Mouse (Mus musculus): Measurements from ENCODE around the gene Zfp446. TPM values are rescaled to one million over a fixed set of nuclear protein-coding genes. Genes with fewer than 3 reads are reported as not detected.
A peak's percentile ranks its signal among the peaks of the same experiment; 100 is the strongest.
"Not testable (repeated sequence)": the region's sequence is repeated elsewhere in the genome, so short reads cannot be mapped to it uniquely, and the experiment has no call there.

Zfp446 gene
- polyA plus RNA-seq (2016; fragmentation: Nextera tagmentation; extraction: Ambion mirVana) = 6.4 and 7.2 TPM in 2 replicates

- whole genome bisulfite sequencing = under 1% methylated on average over 49 of the region's 49 CpGs
- peaks cover 13% of the 10 kb centered on the region for H3K4me1 ChIP-seq (replicated peaks)
- ATAC-seq (ENCODE audit: insufficient number of reproducible peaks, low FRiP score) = peak; percentile 99
These were observed at the start of gene Zfp446 for GRCm38 (mm10) chr7:12977682-12978389. Gene Zfp446 (plus strand): TSS chr7:12977848.

GRCm38 (mm10) chr7:12933615-12934140 lies 44.0 kb upstream of the Zfp446 start:
- no peaks in the 10 kb centered on the region for H3K9me3 ChIP-seq (replicated peaks)
- H3K36me3 ChIP-seq = no peaks in the 10 kb centered on the region
- no peak overlapping the region for H3K4me3 ChIP-seq
- peaks cover 6% of the 10 kb centered on the region for H3K27me3 ChIP-seq (replicated peaks)
- no peak overlapping the region for H3K9ac ChIP-seq
- 81% methylated on average over 4 of the region's 4 CpGs for WGBS
- no peak overlapping the region for H3K27ac ChIP-seq (ENCODE audit: poor library complexity, severe bottlenecking)
- no peak for ATAC-seq (ENCODE audit: insufficient number of reproducible peaks, low FRiP score)
- no peaks in the 10 kb centered on the region for H3K4me1 ChIP-seq (replicated peaks)
- no peak overlapping the region for H3K4me2 ChIP-seq

More at GRCm38 (mm10) chr7:12977682-12978389, at the start of gene Zfp446:
- Histone ChIP-seq H3K4me3 (peak within 1 kb of the TSS; percentile 74), H3K36me3 (peaks cover 9% of the 10 kb centered on the region), H3K4me2 (peak within 1 kb of the TSS; percentile 67), H3K27me3 (replicated peaks) (no peaks in the 10 kb centered on the region), H3K27ac (ENCODE audit: poor library complexity, severe bottlenecking) (peak within 1 kb of the TSS; percentile 93), H3K9me3 (replicated peaks) (no peaks in the 10 kb centered on the region), H3K9ac (peak within 1 kb of the TSS; percentile 73)

GRCm38 (mm10) chr7:12934808-12935207 lies 42.8 kb upstream of the Zfp446 start:
- no peak for ATAC-seq (ENCODE audit: insufficient number of reproducible peaks, low FRiP score)
- H3K9me3 ChIP-seq (replicated peaks) = no peaks in the 10 kb centered on the region
- WGBS = 70% methylated on average over 3 of the region's 3 CpGs
- H3K27me3 ChIP-seq (replicated peaks) = no peaks in the 10 kb centered on the region; the same call in 1 of the 2 replicates
- H3K27ac ChIP-seq (ENCODE audit: poor library complexity, severe bottlenecking) = no peak overlapping the region
- H3K36me3 ChIP-seq = no peaks in the 10 kb centered on the region
- no peak overlapping the region for H3K4me2 ChIP-seq
- H3K4me3 ChIP-seq = no peak overlapping the region
- H3K9ac ChIP-seq = no peak overlapping the region
- H3K4me1 ChIP-seq (replicated peaks) = no peaks in the 10 kb centered on the region

GRCm38 (mm10) chr7:12937254-12937803 lies 40.3 kb upstream of the Zfp446 start:
- H3K4me3 ChIP-seq; H3K9ac ChIP-seq; H3K27ac ChIP-seq (ENCODE audit: poor library complexity, severe bottlenecking); H3K4me2 ChIP-seq; H3K36me3 ChIP-seq; H3K4me1 ChIP-seq (replicated peaks); ATAC-seq (ENCODE audit: insufficient number of reproducible peaks, low FRiP score); H3K9me3 ChIP-seq (replicated peaks); H3K27me3 ChIP-seq (replicated peaks): not testable (repeated sequence)
- WGBS = 77% methylated on average over 4 of the region's 4 CpGs

GRCm38 (mm10) chr7:12940599-12940998 lies 37.0 kb upstream of the Zfp446 start:
- no peak overlapping the region for H3K27ac ChIP-seq (ENCODE audit: poor library complexity, severe bottlenecking)
- no peak overlapping the region for H3K4me2 ChIP-seq
- no peaks in the 10 kb centered on the region for H3K9me3 ChIP-seq (replicated peaks)
- ATAC-seq (ENCODE audit: insufficient number of reproducible peaks, low FRiP score) = no peak
- 78% methylated on average over 4 of the region's 4 CpGs for WGBS
- no peaks in the 10 kb centered on the region for H3K36me3 ChIP-seq
- no peaks in the 10 kb centered on the region for H3K27me3 ChIP-seq (replicated peaks)
- H3K4me1 ChIP-seq (replicated peaks) = no peaks in the 10 kb centered on the region
- no peak overlapping the region for H3K9ac ChIP-seq
- no peak overlapping the region for H3K4me3 ChIP-seq

- Histone ChIP-seq H3K4me1 (replicated peaks) (no peaks in the 10 kb centered on the region), H3K27me3 (replicated peaks) (no peaks in the 10 kb centered on the region), H3K27ac (ENCODE audit: poor library complexity, severe bottlenecking) (no peak overlapping the region), H3K9me3 (replicated peaks) (no peaks in the 10 kb centered on the region), H3K4me2 (no peak overlapping the region), H3K36me3 (no peaks in the 10 kb centered on the region), H3K4me3 (no peak overlapping the region), H3K9ac (no peak overlapping the region)
- no peak for ATAC-seq (ENCODE audit: insufficient number of reproducible peaks, low FRiP score)
These were observed 34.2 kb upstream of the Zfp446 start for GRCm38 (mm10) chr7:12943488-12943887.

- Histone ChIP-seq H3K9ac (peak overlapping the region; percentile 73), H3K4me2 (peak overlapping the region; percentile 88), H3K36me3 (no peaks in the 10 kb centered on the region), H3K4me3 (peak overlapping the region; percentile 57), H3K9me3 (replicated peaks) (no peaks in the 10 kb centered on the region), H3K27me3 (replicated peaks) (no peaks in the 10 kb centered on the region), H3K4me1 (replicated peaks) (peaks cover 9% of the 10 kb centered on the region), H3K27ac (ENCODE audit: poor library complexity, severe bottlenecking) (peak overlapping the region; percentile 70)
- 11% methylated on average over 35 of the region's 35 CpGs for WGBS
- peak; percentile 95 for ATAC-seq (ENCODE audit: insufficient number of reproducible peaks, low FRiP score)
These were observed 28.4 kb upstream of the Zfp446 start for GRCm38 (mm10) chr7:12949032-12949871.

GRCm38 (mm10) chr7:12949872-12950229 lies 27.8 kb upstream of the Zfp446 start:
- peak overlapping the region; percentile 88 for H3K4me2 ChIP-seq
- ATAC-seq (ENCODE audit: insufficient number of reproducible peaks, low FRiP score) = peak; percentile 60
- WGBS = 10% methylated on average over 16 of the region's 16 CpGs

GRCm38 (mm10) chr7:12954896-12955295 lies 22.8 kb upstream of the Zfp446 start:
- H3K9ac ChIP-seq = peak overlapping the region; percentile 21; the same call in 1 of the 2 replicates
- H3K4me2 ChIP-seq = no peak overlapping the region
- no peaks in the 10 kb centered on the region for H3K36me3 ChIP-seq
- WGBS = 42% methylated on average over 3 of the region's 3 CpGs
- H3K4me3 ChIP-seq = no peak overlapping the region
- no peaks in the 10 kb centered on the region for H3K27me3 ChIP-seq (replicated peaks)
- H3K4me1 ChIP-seq (replicated peaks) = peaks cover 8% of the 10 kb centered on the region
- ATAC-seq (ENCODE audit: insufficient number of reproducible peaks, low FRiP score) = no peak
- H3K9me3 ChIP-seq (replicated peaks) = no peaks in the 10 kb centered on the region
- H3K27ac ChIP-seq (ENCODE audit: poor library complexity, severe bottlenecking) = no peak overlapping the region

More at GRCm38 (mm10) chr7:12949872-12950229, 27.8 kb upstream of the Zfp446 start:
- H3K4me1 ChIP-seq (replicated peaks) = peaks cover 9% of the 10 kb centered on the region
- H3K36me3 ChIP-seq = no peaks in the 10 kb centered on the region
- H3K27ac ChIP-seq (ENCODE audit: poor library complexity, severe bottlenecking) = peak overlapping the region; percentile 70
- peak overlapping the region; percentile 57 for H3K4me3 ChIP-seq
- H3K9me3 ChIP-seq (replicated peaks) = no peaks in the 10 kb centered on the region
- H3K27me3 ChIP-seq (replicated peaks) = no peaks in the 10 kb centered on the region
- peak overlapping the region; percentile 73 for H3K9ac ChIP-seq

- H3K36me3 ChIP-seq = no peaks in the 10 kb centered on the region
- H3K4me3 ChIP-seq = no peak overlapping the region
- no peaks in the 10 kb centered on the region for H3K27me3 ChIP-seq (replicated peaks)
- no peaks in the 10 kb centered on the region for H3K9me3 ChIP-seq (replicated peaks)
- no peaks in the 10 kb centered on the region for H3K4me1 ChIP-seq (replicated peaks)
- no peak overlapping the region for H3K4me2 ChIP-seq
- H3K27ac ChIP-seq (ENCODE audit: poor library complexity, severe bottlenecking) = no peak overlapping the region
- no peak overlapping the region for H3K9ac ChIP-seq
- 69% methylated on average over 5 of the region's 5 CpGs for WGBS
- ATAC-seq (ENCODE audit: insufficient number of reproducible peaks, low FRiP score) = no peak
These were observed 20.1 kb upstream of the Zfp446 start for GRCm38 (mm10) chr7:12957511-12957910.

GRCm38 (mm10) chr7:12958948-12959347 lies 18.7 kb upstream of the Zfp446 start:
- Histone ChIP-seq H3K36me3 (no peaks in the 10 kb centered on the region), H3K4me1 (replicated peaks) (no peaks in the 10 kb centered on the region), H3K27me3 (replicated peaks) (no peaks in the 10 kb centered on the region), H3K4me2 (no peak overlapping the region), H3K9ac (no peak overlapping the region), H3K4me3 (no peak overlapping the region), H3K9me3 (replicated peaks) (no peaks in the 10 kb centered on the region), H3K27ac (ENCODE audit: poor library complexity, severe bottlenecking) (no peak overlapping the region)
- ATAC-seq (ENCODE audit: insufficient number of reproducible peaks, low FRiP score) = no peak
- WGBS = 65% methylated on average over 4 of the region's 4 CpGs
